Mouse (Mus musculus): ENCODE data around the gene Tsacc.

DNA sequence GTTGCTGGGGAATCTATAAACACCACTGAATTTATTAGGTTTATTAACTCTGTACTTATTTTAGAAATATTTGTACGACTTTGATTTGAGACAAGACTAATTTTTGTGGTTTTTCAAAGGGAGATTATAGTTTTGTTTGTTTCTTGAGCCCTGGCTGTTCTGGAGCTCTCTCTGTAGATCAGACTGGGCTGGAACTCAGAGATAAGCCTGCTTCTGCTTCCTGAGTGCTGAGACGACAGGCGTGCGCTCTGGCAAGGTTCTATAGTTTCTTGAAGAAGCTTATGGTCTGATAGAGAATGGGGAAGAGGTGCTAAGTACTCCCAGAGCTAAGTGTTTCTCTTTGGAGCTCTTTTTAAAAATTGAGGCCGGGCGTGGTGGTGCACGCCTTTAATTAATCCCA is 41.5 kb upstream of the Tsacc start:
- TF ChIP-seq POLR2A (IDR thresholded peaks at IDR 0.05; ENCODE audit: borderline replicate concordance, insufficient read depth, low read length): no peak
- no peak for TF ChIP-seq CTCF (IDR thresholded peaks at IDR 0.05; ENCODE audit: borderline replicate concordance, insufficient read depth, low read depth, low read length)

Data from cerebellum, adult 2 months (tissue).